Mouse (Mus musculus): ENCODE measurements at regions not wholly inside any gene's neighbourhood (a gene's known extent, or its start where the extent isn't known, plus 50 kb on each side); places are given as distances from the start of the nearest gene placed in this dataset.

DNA sequence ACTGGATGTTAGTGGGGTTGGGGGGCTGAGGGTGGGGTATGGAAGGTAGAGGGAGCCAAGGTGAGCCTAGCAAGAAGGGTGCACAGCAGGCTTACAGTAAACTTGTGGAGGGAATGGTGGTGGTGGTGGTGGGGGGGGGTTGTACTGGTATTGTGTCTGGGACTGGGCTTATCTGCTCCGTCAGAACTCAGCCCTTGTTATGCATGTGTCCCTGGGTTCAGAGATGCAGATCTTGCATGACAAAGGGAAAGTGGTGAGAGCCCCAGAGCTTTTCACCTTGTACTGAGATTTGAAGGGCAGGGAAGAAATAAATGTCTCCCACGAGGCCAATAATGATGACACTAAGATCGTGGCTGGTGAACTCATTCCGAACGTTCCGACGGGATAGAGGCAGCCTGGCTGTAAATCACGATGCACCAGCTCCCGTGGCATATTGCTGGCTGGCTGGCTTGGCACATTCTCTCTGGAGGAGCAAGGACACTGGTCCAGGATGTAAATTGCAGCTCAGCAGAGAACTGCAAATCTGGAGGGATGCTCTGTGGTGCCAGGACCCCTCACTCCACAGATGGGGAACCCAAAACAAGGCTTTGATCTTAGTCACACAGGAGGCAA lies 94.1 kb downstream of the Nmur2 start:
- no peak overlapping the region for H3K9ac ChIP-seq (replicated peaks; ENCODE audit: low read length, poor library complexity, severe bottlenecking)
- 34% methylated on average over 9 of the region's 9 CpGs for WGBS
- ATAC-seq (ENCODE audit: low FRiP score) (no peak), DNase-seq (ENCODE audit: low spot score) (peak; percentile 23)
- no peaks in the 10 kb centered on the region for H3K9me3 ChIP-seq (ENCODE audit: low read length)
- no peak for TF ChIP-seq CTCF (IDR thresholded peaks at IDR 0.05)
- H3K4me3 ChIP-seq (ENCODE audit: low read depth, low read length): no peak overlapping the region
- H3K4me2 ChIP-seq (ENCODE audit: low read depth, low read length, poor library complexity, severe bottlenecking): no peak overlapping the region
- no peaks in the 10 kb centered on the region for H3K27me3 ChIP-seq (ENCODE audit: insufficient read depth, low read length)
- H3K4me1 ChIP-seq (ENCODE audit: insufficient read depth, low read length): no peaks in the 10 kb centered on the region
- no peak overlapping the region for H3K27ac ChIP-seq (ENCODE audit: low read depth, low read length)
- no peaks in the 10 kb centered on the region for H3K36me3 ChIP-seq (ENCODE audit: insufficient read depth, low read length)

DNA sequence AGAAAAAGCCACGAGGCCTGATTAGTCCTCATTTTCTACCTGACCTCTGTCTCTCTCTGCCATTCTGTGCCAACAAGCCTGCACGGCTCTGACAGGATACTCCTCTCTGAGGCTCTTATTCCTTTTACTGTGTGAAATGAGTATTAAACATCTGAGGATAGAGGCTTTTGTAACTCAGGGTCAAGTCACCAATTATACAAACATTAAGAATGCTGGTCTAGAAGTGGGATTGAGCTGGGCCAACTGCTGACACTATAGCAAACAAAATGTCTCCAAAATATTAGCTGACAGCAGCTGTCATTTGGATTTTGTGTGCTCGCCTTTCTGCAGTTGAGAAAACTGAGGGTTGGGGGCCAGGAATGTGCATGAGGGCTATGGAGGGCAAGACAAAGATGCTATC lies 94.8 kb downstream of the Nmur2 start:
- DNase-seq (ENCODE audit: low spot score) (no peak), ATAC-seq (ENCODE audit: low FRiP score) (no peak)
- 65% methylated on average over 3 of the region's 3 CpGs for WGBS
- no peak overlapping the region for H3K4me2 ChIP-seq (ENCODE audit: low read depth, low read length, poor library complexity, severe bottlenecking)
- H3K27me3 ChIP-seq (ENCODE audit: insufficient read depth, low read length): no peaks in the 10 kb centered on the region
- H3K4me3 ChIP-seq (ENCODE audit: low read depth, low read length): no peak overlapping the region
- H3K27ac ChIP-seq (ENCODE audit: low read depth, low read length): no peak overlapping the region
- H3K4me1 ChIP-seq (ENCODE audit: insufficient read depth, low read length): no peaks in the 10 kb centered on the region
- no peaks in the 10 kb centered on the region for H3K9me3 ChIP-seq (ENCODE audit: low read length)
- no peak for TF ChIP-seq CTCF (IDR thresholded peaks at IDR 0.05)
- H3K36me3 ChIP-seq (ENCODE audit: insufficient read depth, low read length): no peaks in the 10 kb centered on the region
- no peak overlapping the region for H3K9ac ChIP-seq (replicated peaks; ENCODE audit: low read length, poor library complexity, severe bottlenecking)

DNA sequence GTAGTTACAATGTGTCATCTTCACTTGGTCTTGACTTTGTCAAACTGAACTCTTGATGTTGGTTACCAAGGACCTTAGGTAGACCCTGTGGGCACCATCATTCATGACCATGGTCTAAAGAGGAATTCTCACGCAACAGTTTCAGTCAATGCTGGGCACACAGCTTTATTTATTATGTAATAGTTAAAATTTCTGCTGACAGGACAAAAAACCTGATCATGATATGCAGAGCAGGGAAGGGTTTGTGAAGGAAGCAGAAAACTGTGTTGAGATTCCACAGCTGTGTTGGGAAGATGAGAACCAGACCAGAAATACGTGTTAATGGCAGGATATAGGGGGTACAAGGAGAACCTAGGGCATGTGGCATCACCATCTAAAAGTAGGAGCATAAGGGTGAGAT lies 100.8 kb downstream of the Nmur2 start:
- no peaks in the 10 kb centered on the region for H3K27me3 ChIP-seq (ENCODE audit: insufficient read depth, low read length)
- no peak overlapping the region for H3K27ac ChIP-seq (ENCODE audit: low read depth, low read length)
- H3K4me3 ChIP-seq (ENCODE audit: low read depth, low read length): no peak overlapping the region
- no peak for ATAC-seq (ENCODE audit: low FRiP score)
- no peaks in the 10 kb centered on the region for H3K4me1 ChIP-seq (ENCODE audit: insufficient read depth, low read length)
- no peak overlapping the region for H3K4me2 ChIP-seq (ENCODE audit: low read depth, low read length, poor library complexity, severe bottlenecking)
- no peak for TF ChIP-seq CTCF (IDR thresholded peaks at IDR 0.05)
- no peak for DNase-seq (ENCODE audit: low spot score)
- H3K9me3 ChIP-seq (ENCODE audit: low read length): no peaks in the 10 kb centered on the region
- 86% methylated on average over 2 of the region's 2 CpGs for WGBS
- no peak overlapping the region for H3K9ac ChIP-seq (replicated peaks; ENCODE audit: low read length, poor library complexity, severe bottlenecking)
- no peaks in the 10 kb centered on the region for H3K36me3 ChIP-seq (ENCODE audit: insufficient read depth, low read length)

DNA sequence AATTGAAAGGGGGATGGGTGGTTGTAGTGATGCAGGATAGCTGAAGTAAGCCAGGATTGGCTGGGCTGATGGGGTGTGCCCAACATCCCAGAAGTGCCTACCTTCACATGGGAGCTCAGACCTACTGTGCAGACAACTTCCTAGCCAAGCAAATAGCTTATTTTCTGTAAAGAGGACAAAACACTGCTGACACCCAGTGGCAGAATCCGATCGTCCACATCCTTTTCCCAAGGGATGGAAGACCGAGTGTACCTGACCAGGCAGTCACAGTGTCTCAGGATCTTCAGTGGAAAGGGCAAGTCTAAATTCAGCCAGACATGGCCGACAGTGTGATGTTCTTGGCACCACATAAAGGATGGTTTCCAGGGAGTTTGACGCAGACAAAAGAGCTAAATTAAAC lies 114.4 kb downstream of the Nmur2 start:
- Histone ChIP-seq H3K4me2 (ENCODE audit: low read depth, low read length, poor library complexity, severe bottlenecking) (no peak overlapping the region), H3K4me1 (ENCODE audit: insufficient read depth, low read length) (no peaks in the 10 kb centered on the region), H3K9ac (replicated peaks; ENCODE audit: low read length, poor library complexity, severe bottlenecking) (no peak overlapping the region), H3K27me3 (ENCODE audit: insufficient read depth, low read length) (no peaks in the 10 kb centered on the region), H3K36me3 (ENCODE audit: insufficient read depth, low read length) (no peaks in the 10 kb centered on the region), H3K9me3 (ENCODE audit: low read length) (no peaks in the 10 kb centered on the region), H3K4me3 (ENCODE audit: low read depth, low read length) (no peak overlapping the region), H3K27ac (ENCODE audit: low read depth, low read length) (no peak overlapping the region)
- WGBS: 74% methylated on average over 5 of the region's 5 CpGs
- peak; percentile 52 for DNase-seq (ENCODE audit: low spot score)
- TF ChIP-seq CTCF (IDR thresholded peaks at IDR 0.05): peak; percentile 44
- ATAC-seq (ENCODE audit: low FRiP score): no peak

DNA sequence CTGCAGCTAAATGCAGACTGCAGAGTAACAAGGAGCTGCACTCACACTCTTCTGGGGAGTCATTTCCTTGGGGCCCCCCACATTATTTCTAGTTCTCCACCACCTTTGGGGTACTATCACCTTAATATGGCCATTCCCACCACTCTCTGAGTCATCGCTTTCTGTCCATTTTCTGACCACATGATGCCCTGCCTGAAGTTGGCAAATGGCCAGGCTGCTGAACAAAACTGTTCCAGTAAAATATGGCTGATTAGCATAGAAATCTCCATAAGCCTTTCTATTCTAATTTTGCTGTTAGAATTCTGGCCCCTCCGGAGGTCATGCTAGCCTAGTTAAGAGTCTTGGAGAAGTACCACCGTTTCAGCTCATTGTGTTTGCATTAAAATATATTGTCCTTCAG lies 121.7 kb downstream of the Nmur2 start:
- Histone ChIP-seq H3K27me3 (ENCODE audit: insufficient read depth, low read length) (no peaks in the 10 kb centered on the region), H3K4me1 (ENCODE audit: insufficient read depth, low read length) (no peaks in the 10 kb centered on the region), H3K36me3 (ENCODE audit: insufficient read depth, low read length) (no peaks in the 10 kb centered on the region), H3K9ac (replicated peaks; ENCODE audit: low read length, poor library complexity, severe bottlenecking) (no peak overlapping the region), H3K4me3 (ENCODE audit: low read depth, low read length) (no peak overlapping the region), H3K4me2 (ENCODE audit: low read depth, low read length, poor library complexity, severe bottlenecking) (no peak overlapping the region), H3K9me3 (ENCODE audit: low read length) (no peaks in the 10 kb centered on the region), H3K27ac (ENCODE audit: low read depth, low read length) (no peak overlapping the region)
- TF ChIP-seq CTCF (IDR thresholded peaks at IDR 0.05): no peak
- WGBS: 35% methylated on average over 3 of the region's 3 CpGs
- DNase-seq (ENCODE audit: low spot score): peak; percentile 59
- no peak for ATAC-seq (ENCODE audit: low FRiP score)

DNA sequence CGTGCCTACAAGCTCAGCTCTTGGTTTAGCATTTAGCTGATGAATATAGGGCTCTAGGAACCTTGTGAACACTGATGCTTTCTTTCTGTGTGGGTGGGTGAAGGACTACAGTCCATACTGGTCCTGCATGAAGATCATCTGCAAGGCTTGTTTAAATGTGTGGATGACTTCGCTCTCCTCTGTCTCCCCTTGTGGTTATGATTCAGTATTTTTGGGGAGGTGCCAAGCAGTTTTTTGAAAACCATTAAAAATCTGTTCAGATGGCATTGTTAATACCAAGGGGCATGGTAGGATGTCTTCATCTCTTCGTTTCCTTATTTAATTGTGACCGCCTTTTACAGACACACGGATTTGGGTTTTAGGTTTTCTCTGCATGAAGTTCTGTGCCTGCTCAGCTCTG lies 122.4 kb downstream of the Nmur2 start:
- Histone ChIP-seq H3K4me2 (ENCODE audit: low read depth, low read length, poor library complexity, severe bottlenecking) (no peak overlapping the region), H3K4me1 (ENCODE audit: insufficient read depth, low read length) (no peaks in the 10 kb centered on the region), H3K27ac (ENCODE audit: low read depth, low read length) (no peak overlapping the region), H3K4me3 (ENCODE audit: low read depth, low read length) (no peak overlapping the region), H3K36me3 (ENCODE audit: insufficient read depth, low read length) (no peaks in the 10 kb centered on the region), H3K27me3 (ENCODE audit: insufficient read depth, low read length) (no peaks in the 10 kb centered on the region), H3K9me3 (ENCODE audit: low read length) (no peaks in the 10 kb centered on the region), H3K9ac (replicated peaks; ENCODE audit: low read length, poor library complexity, severe bottlenecking) (no peak overlapping the region)
- WGBS: 72% methylated on average over 5 of the region's 5 CpGs
- 0 out of 2 replicates have a peak, but pooled peaks have one; percentile 26 for TF ChIP-seq CTCF (IDR thresholded peaks at IDR 0.05)
- no peak for ATAC-seq (ENCODE audit: low FRiP score)
- DNase-seq (ENCODE audit: low spot score): no peak

Data from midbrain, postnatal 0 days (tissue).